Comparison of ENCODE assay signal across 8 mouse cellular contexts in the genomic region with DNA sequence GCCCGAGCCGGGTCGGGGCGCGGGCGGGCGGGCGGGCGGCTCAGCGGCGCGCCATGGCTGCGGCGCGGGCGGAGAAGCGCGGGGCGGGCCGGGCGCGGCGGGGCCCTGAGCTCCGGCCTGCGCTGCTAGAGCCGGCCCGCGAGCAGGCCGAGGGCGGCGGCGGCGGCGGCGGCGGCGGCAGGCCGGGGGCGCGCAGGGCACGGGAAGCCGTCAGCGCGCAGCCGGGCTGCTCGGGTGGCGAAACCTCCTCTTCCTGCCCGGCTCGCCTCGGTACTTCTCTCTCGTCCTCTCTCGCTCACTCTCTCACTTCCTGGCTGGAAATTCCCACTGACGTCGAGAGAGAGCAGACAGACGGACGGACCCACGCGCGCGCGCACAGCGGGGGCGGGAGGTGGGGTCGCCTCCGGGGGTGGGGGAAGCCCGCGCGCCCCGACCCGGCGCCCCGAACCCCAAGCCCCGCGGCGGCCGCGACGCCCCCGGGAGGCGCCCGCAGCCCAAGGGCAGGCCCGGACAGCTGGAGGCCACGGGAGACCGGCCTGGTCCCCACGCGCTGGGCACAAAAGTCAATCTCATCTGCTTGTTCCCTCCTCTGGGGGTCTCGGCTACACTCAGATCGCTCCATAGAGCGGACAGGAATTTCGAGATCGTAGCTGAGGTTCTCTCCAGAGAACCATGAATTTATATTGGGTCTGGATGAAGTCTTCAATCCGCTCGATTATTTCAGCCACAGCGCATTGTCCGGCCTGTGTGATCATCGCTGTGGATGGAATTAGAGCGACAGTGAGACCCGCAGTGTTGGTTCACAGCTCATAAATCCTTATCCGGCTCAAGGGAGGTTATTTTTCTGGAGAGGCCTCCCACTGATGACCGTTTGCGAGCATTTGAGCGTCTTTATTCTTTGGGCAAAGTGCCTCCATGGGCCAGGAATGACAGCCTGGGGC. TPM values are rescaled to one million over a fixed set of nuclear protein-coding genes. Genes with fewer than 3 reads are reported as not detected.
DNase-seq lines count a peak whose midpoint lies in the region; ATAC-seq lines count a peak whose summit lies in the region.

A gene (minus strand): TSS at position 357 of the 941 bp plus-strand sequence.

- peak; percentile 78 for ATAC-seq in inflammation-experienced regulatory T-cells, adult 6 months

- peak; percentile 76 for DNase-seq in adipocyte (ENCODE audit: low spot score)
- peak; percentile 78 for DNase-seq in embryo, embryonic 10.5 days (ENCODE audit: low spot score)
- peak; percentile 52 to 61 for DNase-seq in gastrocnemius, postnatal 36 days
- peak; percentile 69 to 72 for DNase-seq in left cerebral cortex, postnatal 36 days (ENCODE audit: low spot score in 2 of 2)
- peak; percentile 74 for DNase-seq in mesoderm, embryonic 11.5 days (ENCODE audit: low read depth, low spot score)
- DNase-seq in right cerebral cortex, postnatal 25 days, result peak; percentile 55
- DNase-seq in yolk sac, embryonic 10.5 days (ENCODE audit: low spot score), result peak; percentile 59

- intact Hi-C loops in gastrocnemius, postnatal 36 days (cut with DNase I), result no loop called here
- intact Hi-C loops in left cerebral cortex, postnatal 36 days (cut with DNase I), result loop anchor here (5.0 kb wide), 1 partner anchor 79 kb away; no protein-coding TSS in a partner anchor

RNA-seq across cellular contexts. Expression of the gene that starts here (rescaled TPM):
- 10 to 100 TPM; 17.0 to 17.9 TPM for total RNA-seq in gastrocnemius, postnatal 36 days (2021)
- 100 to 1,000 TPM in 2 of 3 experiments, 10 to 100 TPM in 1; 95.7 to 123 (median 121) TPM for polyA plus RNA-seq in inflammation-experienced regulatory T-cells, adult 6 months (2017; shearing (Covaris generic))
- total RNA-seq in left cerebral cortex, postnatal 36 days (2021), result 10 to 100 TPM; 16.3 to 23.0 TPM

Comparison
In these comparisons a context has a peak if more than half of its experiments do, and no peak if none do; other contexts are left out.
1. Peak in every context shown above with its lines: DNase-seq and ATAC-seq.